Mouse (Mus musculus): ENCODE data around the gene Rwdd4a. TPM values are rescaled to one million over a fixed set of nuclear protein-coding genes. Genes with fewer than 3 reads are reported as not detected.

Gene Rwdd4a
- total RNA-seq, 2 experiments from 2014 or later = 28.8 to 31.3 TPM

DNA sequence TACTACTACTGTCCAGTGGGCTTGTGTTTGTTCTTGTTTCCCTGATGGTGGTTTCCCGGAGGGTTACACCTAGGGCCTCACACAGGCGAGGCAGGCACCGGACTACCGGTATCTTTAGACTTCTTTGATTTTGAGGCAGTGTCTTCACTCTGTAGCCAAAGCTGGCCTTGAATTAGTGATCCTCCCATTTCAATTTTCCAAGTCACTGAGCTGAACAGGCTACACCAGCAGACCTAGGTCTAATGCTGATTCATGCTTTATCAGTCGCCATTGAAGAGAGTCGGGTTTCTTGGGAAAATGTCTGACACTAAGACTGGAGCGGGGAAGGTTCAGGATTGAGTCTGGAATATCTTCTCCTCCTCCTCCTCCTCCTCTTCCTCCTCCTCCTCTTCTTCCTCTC, 40.0 kb downstream of the Rwdd4a start:
- DNase-seq (ENCODE audit: low spot score in 2 of 2) = no peak

DNA sequence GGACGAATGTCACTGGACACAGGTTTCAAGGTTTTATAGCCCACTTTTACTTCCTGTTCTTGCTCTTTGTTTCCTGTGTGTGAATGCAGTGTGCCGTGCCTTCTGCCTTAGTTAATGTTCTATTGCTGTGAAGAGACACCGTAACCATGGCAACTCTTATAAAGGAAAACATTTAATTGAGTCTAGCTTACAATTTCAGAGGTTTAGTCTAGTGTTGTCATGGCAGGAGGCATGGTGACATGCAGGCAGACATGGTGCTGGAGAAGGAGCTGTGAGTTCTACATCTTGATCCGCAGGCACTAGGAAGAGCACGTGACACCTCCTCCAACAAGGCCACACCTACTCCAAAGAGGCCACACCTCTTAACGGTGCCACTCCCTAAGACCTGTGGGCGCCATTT, 48.0 kb downstream of the Rwdd4a start:
- peak in 1 of 2 experiments; percentile 16 for DNase-seq (ENCODE audit: low spot score in 2 of 2)

GRCm38 (mm10) chr8:47588616-47589015, 55.2 kb downstream of the Rwdd4a start:
- DNase-seq (ENCODE audit: low spot score in 2 of 2) = no peak

- peak in 1 of 2 experiments; percentile 24 for DNase-seq (ENCODE audit: low spot score in 2 of 2)
Measured at GRCm38 (mm10) chr8:47590400-47590799, 56.9 kb downstream of the Rwdd4a start.

DNA sequence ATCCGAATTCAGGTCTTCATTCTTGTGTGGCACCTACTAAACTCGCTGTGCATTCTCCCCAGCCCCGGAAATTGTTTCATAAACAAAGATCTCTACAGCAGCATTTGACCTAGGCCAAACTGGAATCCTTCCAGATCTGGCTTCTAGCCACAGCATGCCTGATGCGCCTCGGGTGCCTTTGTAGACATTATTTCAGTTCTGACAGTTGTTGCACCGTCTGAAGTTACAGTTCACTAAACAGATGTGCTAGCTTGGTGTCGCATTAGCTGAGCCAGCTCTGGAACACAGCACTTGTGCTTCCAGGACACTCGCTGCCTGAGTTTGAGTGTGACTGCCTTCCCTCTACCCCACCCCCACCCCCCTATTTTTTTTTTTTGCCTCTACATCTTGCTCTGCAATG, 67.2 kb downstream of the Rwdd4a start:
- no peak for DNase-seq (ENCODE audit: low spot score in 2 of 2)

Small RNA genes lying within 50 kb of the gene (microRNA-seq; reads per million reads assigned to microRNA genes)
- gene Gm27409 = 0 reads per million in 2 experiments

Other genes with a start within 250 kb of the Rwdd4a start
- 10 to 100 TPM; 84.6 to 87.7 TPM for gene Stox2, start 87.3 kb upstream of the Rwdd4a start, total RNA-seq (2021)
- 10 to 100 TPM; 49.7 to 50.5 TPM for gene Trappc11, start 194 bp upstream of the Rwdd4a start, total RNA-seq (2021)
- gene Ing2, start 141.9 kb downstream of the Rwdd4a start, total RNA-seq (2021) = 10 to 100 TPM; 27.9 to 33.5 TPM
- 10 to 100 TPM; 12.8 to 13.6 TPM for gene Cdkn2aip, start 180.3 kb downstream of the Rwdd4a start, total RNA-seq (2021)